Mouse (Mus musculus) megakaryocyte progenitor cell, adult 5-6 weeks (primary cell): ENCODE data around the gene Exosc9. TPM values are rescaled to one million over a fixed set of nuclear protein-coding genes. Genes with fewer than 3 reads are reported as not detected.

Source experiments
- ATAC-seq: replicated peaks from 2 replicates; pipeline ENCODE4 v1.8.0; 2016; ENCODE audit warnings: mild to moderate bottlenecking, moderate TSS enrichment, inconsistent platforms; ENCODE audit not compliant: poor library complexity
- total RNA-seq, 2 experiments: library from RNA; stranded (forward) in 1 of 2; stranded (reverse) in 1 of 2; fragments of 157-497, 149-512 nt in 1 of 2; fragments of 200-1000 nt in 1 of 2; gene quantifications; 2 replicates each; pipeline versions ENCODE4 v1.2.3 to v1.2.4; 2015 to 2017

The Exosc9 gene
- 80.8 and 81.1 TPM in 2 replicates for total RNA-seq (2015)
- total RNA-seq (2017): 105 and 123 TPM in 2 replicates

DNA sequence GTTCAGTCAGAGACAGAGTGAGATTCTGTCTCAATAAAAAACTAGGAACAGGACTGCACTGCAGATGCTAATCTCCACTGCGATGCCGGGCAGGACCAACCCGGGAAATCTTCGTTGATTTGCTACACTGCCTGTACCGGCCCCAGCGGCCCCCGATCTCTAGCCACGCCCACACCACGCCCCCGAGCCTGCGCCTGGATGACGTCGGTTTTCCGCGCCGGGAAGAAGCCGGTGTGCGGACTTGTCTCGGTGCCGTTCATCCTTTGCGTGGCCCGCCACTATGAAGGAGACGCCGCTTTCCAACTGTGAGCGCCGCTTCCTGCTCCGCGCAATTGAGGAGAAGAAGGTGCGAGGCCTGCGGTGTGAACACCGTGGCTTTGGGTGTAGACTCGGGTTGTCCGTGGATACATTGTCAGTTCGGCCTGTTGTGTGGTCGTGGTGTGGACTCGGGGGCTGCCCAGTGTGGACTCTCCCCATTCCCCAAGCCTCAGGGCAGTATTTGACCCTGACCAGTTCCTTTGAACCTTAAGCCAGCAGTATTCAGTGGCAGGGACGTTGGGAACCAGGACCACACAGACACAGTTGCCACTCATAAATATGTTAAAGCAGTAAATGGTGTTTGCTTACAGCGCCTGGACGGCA is at the start of gene Exosc9:
Gene Exosc9 (plus strand): TSS at position 201 of the 642 bp plus-strand sequence.
- ATAC-seq: peak; percentile 99

DNA sequence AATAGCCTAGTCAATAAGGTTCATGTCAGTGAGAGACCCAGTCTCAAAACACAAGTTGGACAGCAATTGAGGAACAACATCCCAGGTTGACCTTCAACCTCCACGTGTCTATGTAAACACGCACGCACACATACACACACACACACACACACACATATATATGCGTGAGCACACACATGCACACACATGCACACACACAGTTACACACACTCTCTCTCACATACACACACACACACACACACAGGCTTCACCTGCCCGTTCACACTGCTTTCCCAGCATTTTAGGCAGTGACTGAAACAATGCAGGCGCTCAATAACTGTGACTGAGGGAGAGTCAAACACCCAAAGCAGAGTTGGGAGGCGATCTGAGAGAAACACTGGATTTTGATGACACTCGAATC is 47.1 kb upstream of the Exosc9 start:
- ATAC-seq: no peak

DNA sequence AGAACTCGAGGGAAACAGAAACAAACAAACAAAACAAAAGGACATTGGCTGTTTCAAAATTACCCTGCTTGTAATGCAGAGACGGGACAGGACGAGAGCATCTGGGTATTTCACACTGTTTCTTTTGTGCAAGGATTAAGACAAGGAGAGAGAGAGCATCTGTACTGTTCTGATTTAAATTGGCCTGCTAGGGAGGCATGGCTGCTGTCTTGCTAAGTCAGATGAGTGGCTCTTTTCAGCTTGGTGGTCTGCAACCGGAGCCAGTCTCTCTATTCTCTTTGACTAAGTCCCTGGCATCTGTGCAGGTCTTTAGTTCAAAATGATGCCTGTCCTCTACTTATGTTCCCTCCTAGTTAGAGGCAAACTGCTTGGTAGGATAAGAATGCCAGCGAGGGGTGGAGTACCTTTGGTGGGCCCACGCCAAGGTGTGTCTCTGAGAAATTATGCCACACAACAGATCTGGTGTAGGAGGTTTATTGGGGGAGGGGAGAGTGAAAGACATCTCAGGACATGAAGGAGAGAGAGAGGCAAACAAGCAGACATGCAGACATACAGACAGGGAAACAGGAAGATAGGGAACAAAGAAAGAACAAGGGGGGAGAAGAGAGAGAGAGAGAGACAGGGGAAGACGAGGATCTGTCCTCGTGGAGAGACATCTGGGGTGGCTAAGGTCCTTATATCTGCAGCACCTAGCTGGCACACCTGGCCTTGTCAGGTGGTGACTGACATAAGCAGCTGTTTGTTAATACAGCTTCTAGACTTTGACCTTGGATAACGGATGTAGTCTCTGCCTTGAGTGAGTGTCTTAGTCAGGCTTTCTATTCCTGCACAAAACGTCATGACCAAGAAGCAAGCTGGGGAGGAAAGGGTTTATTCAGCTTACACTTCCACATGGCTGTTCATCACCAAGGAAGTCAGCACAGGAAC is 46.3 kb upstream of the Exosc9 start:
- ATAC-seq: no peak

DNA sequence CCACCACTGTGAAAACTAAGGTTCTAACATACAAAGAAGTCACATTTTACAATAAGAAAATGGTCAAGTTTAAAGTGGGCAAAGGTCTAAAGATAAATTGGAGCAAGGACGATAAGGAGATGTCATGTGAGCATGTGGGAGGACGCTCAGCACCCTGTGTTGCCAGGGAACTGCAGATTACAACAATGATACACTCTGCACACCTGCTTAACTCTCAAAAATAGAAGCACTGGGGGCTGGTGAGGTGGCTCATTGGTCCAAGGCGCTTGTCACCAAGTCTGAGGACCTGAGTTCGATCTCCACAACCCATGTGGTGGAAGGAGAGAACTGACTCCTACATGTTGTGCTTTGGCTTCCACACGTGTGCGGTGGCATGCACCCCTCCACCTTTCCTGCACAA is 40.9 kb upstream of the Exosc9 start:
- ATAC-seq: no peak

DNA sequence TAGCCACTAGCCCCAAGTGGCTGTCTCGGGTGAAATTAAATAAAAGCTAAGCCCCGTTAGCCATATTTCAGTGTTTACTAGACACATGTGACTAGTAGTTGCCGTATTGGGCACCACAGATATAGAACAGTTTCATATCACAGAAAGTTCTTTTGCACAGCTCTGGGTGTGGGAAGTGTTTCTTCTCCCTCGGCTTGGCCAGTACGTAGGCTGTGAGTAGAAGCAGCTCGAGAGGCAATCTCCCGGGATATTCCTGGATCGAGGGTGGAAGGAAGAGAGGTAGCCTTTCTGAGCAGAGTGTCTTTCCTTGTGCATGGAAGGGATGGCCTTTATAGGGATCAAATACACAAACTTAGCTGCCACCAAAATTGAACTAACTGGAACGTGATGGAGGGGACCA is 36.2 kb upstream of the Exosc9 start:
- no peak for ATAC-seq

DNA sequence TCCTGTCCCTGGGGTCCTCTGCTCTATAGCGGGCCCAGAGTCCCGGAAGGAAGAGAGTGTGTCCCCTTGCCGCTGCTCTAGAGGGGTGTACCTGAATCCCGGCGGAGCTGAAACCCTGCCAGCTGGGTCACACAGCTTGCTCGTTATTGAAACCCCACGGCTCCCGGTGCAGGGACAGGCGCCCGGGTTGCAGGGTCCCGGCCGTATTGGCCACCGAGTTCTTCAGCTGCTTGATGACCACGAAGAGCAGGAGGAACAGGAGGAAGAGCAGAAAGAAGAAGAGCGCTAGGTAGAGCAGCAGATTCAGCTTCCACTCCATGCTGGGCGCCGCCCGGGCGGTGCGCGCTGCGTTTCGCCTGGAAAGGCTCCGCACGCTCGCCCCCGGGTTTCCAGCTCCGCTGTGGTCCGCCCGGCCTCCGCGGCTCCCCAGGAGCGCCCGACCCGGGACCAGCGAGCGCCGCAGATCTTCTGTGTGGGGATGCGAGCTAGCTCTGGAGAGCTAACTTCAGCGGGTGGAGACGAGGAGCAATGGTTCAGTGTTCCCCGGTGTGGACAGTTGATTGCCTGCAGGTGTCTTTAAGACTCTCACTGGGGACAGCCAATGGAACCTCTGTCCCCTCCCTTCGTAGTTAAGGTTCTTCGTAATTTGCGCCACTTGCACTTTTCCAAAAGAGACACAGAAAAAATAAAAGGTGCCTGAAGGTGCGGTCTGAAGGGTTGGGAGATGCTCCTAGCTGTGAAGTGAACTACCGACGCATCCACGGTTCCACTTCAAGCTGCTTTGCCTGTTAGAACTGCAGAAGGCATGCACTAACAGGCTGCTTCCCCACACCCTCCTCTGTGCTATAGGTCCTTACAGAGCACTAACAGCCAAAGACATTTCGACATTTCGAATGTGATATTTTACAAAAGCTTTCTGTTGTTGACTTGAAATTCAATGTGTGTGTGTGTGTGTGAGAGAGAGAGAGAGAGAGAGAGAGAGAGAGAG is 31.0 kb upstream of the Exosc9 start, which contains the start of gene Gm11549:
Gene Gm11549 (minus strand): TSS at position 741 of the 988 bp plus-strand sequence.
- 0 out of 2 replicates have a peak, but pooled peaks have one; percentile 9 for ATAC-seq

DNA sequence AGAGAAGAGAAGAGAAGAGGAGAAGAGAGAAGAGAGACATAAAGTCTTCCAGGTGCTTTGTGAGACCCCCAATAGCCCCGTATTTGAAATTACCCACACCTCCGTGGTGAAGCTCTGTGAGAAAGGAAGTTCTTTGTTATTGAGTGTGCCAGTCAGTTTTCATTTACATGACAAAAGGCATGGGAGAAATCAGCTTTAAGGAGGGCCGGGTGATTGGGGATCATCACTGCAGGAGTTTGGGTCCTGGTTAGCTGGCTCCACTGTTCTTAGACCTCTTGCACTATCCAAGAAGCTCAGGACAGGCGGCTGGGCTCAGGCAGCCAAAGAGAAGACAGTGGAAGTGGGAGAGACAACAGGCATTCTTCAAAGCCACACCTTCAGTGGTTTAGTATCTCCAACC is 30.3 kb upstream of the Exosc9 start:
- no peak for ATAC-seq

DNA sequence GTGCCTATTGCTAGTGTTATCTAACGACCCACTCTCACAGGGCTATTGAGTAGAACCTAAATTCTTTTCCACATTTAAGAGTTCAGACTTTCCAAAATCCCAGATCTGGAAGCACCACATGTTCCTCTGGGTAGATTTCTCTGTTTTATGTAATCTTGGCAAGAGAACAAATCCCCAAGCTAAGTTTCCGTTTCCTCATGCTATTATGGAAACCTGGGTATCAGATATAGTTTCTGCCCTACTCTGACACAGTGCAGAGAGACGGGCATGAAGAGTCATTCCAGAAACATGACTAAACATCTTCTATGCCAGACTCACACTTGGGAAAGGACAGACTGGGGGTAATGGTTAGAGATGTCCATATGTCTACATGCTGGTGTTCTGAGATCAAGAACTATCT is 27.9 kb upstream of the Exosc9 start:
- ATAC-seq: no peak

DNA sequence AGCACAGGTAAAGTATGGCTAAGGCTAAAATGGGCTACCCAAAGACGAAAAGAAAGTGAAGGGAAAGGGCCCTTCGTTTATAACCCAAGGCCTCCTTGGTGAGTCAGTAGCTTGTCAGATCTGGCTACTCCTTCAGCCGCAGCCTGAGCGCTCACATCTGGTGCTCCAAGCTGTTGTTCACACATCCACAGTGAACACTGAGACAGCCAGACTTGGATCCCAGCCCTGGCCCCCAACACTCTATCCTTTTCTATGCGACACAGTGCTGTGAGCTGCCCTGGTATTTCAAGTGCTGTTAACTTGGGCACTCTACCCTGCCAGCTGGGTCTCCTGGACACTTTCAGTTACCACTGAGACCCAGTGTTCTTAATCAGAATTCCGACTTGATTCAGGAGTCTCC is 22.1 kb upstream of the Exosc9 start:
- ATAC-seq: no peak

DNA sequence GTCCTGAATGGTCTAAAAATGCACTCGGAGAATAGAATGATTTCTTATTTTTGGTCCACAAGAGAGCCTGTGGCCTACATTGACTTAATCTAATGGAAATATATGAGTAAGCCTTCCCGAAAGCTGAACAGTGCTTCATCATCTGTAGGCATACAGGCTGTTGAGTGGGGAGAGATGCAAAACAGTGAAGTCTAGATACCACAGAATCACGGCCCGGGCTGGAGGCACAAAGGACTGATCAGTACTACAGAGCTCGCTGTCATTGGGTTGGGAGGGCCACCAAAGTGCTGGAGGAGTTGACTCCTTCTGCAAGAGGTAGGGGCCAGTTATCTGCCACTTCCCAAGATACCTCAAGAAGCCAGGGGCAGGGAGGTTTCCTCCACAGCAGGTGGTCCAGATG is 21.6 kb upstream of the Exosc9 start:
- ATAC-seq: no peak

DNA sequence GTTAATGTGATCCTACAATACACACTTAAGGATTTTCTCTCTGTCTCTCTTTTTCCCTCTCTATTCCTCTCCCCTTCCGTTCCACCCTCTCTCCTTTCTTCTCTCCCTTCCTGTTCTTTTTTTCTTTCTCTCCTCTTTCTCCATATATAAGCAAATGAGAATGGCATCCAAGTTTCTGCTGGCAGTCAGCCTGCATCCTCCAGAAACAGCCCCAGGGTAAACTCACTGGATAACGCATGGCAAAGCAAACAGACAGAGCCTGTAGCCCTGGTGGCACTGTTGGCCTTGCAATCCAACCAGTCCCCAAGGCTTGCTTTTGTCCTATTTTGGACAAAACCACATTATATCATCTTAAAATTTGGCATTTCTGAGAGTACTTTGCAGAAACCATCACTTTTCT is 21.2 kb upstream of the Exosc9 start:
- ATAC-seq: no peak

DNA sequence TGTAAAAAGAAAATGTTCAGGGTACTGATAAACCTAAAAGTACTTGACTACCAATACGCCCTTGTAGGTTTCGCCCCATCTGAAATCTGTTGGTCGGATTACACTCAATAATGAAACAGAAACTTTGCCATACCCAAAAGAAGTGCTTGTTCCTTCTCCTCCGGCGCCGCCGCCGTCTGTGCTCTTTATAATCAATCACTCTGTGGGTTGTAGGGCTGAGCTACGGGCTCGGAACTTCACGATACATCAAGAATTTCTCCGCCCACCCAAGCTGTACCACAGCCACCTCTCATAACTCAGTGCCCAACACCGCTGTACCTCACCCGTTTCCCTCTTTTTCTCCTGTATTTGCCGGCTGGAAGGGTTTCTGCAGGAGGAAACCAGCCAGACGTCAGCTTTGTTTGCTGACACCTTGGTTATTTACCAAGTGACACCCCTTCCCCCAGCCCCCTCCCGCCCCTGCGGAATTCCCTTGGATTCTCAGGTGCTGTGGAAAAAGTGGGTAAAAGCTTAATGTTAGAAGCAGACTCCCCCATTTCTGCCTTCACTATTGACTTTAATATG is 20.3 kb upstream of the Exosc9 start:
- peak; percentile 68 for ATAC-seq

DNA sequence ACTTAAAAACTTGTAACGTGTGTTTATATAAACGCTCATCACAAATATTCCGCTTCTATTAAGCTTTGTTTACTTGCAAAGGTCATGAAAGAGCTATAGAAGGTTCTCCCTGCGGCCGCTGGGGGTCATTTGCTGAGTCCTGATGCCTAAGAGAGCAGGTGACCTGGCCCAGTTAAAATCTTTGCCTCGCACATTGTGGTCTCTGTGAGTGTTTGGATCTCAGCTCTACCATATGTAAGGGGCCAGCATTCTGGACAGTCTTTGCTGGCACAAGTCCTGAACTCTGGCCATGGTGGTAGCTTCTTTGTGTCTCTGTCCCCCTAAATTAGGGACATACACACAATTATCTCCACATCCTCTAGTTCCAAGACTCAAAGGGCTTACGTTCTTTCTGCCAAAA is 19.7 kb upstream of the Exosc9 start:
- no peak for ATAC-seq

DNA sequence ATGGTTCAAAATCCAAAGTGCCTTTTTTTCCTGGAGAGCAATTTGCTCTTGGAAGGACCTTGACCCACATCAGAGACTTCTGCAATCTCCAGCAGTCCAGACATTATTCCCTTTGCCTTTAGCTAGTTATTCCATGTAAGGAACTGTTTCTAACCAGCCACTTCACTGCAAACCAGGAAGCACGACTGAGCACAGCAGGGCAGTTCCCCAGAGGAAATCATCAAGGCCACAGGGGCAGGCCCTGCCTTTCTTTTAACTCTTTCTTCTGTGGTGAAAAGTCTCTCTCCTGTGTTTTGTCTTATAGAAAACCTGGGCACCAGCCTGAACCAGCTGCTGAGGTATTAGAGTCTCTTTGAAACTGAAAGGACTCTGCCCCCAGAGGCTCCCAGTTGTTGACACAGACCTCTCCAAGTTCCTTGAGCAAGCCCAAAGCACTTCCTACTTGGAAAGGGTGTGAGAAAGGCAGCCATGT is 19.2 kb upstream of the Exosc9 start:
- ATAC-seq: peak; percentile 53; the same call in 1 of the 2 replicates

DNA sequence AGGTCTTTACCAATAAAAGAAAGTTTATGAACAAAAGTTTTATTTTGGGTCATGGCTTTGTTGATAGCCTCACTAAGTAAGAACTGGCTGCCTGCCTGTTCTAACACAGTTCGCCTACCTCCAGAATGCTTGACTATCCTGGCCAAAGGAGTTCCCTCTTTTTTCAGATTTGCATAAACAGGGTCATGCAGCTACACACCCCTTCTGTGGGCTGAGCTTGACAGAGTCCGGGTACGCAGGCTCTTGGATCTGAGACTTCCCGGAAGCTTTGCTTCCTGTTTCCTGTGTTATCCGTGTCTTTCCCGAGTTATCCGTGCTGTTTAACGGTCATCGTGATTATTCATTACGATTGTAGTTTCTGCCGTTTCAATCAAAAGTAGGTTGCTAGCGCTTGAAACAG is 16.4 kb upstream of the Exosc9 start:
- ATAC-seq: no peak

DNA sequence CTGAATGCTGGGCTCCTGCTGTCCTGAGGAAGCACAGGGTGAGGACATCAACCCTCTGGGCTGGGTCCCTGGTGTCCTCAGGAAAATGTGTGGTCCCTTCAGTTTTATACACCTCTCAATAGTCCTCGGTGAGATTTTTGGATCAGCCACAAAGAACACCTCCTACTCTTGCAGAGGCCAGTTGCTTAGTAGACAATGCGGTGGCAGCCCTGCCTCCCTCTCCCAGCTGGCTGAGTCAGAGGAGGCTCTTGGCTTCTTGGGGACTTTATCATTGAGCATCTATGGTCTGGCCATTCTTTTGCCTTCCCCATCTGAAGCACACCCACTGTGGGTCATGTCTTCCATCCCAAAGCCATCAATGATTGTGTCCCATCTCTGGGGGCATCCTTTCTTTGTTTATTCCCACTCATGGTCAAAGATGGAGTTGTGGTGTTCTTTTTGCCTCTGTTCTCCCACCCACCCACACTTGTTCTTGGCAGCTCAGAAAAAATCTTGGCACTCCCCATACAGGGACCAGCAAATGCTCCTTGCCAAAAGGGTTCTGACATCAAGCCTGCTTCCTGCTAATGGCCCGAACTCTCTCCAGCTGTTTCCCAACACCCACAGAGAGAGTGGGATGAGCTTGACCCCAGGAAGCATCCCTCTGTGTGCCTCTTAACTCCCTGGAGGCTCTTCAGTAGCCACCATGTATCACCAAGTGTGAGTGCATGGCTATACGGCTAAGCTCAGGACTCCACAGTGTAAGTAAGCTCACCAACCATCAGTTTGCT is 14.5 kb upstream of the Exosc9 start:
- no peak for ATAC-seq

DNA sequence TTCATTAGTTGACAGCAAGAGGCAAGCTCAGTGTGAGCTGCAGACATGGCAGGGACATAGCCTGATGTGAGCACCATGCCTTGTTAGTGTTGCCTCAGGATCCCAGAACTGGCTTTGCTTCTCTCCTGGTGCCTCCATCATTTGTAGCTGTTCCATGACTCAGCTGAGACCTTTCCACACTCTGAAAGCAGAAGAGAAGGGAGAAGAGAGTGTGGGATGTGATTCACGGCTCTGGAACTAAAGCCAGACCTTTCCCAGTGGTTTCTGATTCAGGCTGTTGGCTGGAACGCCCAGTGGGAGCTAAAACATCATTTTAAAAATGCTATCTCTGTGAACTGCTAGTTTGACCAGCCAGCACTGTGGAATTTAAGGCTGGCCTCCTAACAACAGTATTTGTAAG is 11.7 kb upstream of the Exosc9 start:
- ATAC-seq: no peak

DNA sequence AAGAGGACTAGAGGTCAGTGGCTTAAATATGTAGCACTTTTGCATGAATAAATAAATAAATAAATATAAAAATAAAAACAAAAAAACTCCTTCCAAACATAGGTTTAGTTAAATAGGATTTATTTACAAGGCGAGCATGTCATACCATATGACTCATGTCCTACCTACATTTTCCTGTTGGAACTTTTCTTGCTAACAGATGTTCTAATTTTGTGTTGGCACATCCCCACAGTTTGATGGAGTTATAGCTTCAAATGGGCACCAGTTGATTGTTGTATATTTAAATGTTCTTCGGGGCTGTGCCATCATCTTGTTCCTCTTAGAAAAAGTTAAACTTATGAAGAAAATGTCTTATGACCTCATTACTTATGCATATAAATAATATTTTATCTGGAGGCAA is 11.0 kb upstream of the Exosc9 start:
- ATAC-seq: no peak

DNA sequence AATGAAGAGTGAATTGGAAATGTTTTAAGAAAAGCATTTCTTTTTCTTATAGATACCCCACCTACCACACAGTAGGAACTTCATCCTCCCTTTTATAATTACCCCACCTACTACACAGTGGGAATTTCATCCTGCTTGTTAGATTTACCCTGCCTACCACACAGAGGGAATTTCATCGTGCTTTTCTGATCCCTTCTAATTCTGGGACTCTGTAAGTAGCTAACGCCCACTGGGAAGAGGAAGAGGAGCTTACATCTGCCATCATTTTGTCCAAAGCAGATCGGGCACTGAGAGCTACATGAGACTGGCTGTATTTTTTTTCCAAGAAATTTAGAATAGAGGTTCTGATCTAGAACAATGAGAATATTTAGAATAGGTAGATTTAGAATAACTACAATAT is 7.4 kb upstream of the Exosc9 start:
- no peak for ATAC-seq

DNA sequence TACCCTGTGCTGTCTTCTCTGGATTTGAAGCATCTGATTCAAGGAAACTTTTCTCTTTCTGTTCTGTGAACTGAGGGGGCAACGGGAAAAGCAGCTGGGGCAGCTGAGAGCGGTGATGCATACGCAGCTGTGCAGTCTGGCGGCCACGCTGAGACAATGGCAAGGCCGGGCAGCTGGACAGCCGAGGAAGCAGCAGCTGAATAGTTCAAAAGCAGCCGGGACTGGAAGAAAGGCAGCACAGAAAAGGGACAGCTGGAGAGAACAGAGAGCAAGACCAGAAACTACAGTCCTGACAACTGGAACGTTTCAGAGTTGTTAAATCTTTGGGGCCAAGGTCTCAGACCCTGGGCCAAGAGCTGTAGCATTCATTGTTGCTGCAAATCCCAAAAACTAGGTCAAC is 1.1 kb upstream of the Exosc9 start:
- no peak for ATAC-seq
